Mouse (Mus musculus) hindbrain, embryonic 14.5 days (tissue): ENCODE results near the gene Trnt1. TPM values are rescaled to one million over a fixed set of nuclear protein-coding genes. Genes with fewer than 3 reads are reported as not detected.
A peak's percentile ranks its signal among the peaks of the same experiment; 100 is the strongest.

Experiments used
- ATAC-seq: fragments of 200-750 bp; cut with Nextera tagmentation; 2 replicates; pipeline ENCODE4 v1.8.0; 2017; ENCODE audit warnings: moderate number of reproducible peaks, mild to moderate bottlenecking, moderate TSS enrichment, moderate library complexity; ENCODE audit not compliant: low FRiP score
- DNase-seq: peaks from one replicate; pipeline ENCODE4 v3.0.0-alpha.2; 2015; ENCODE audit warnings: low spot score
- H3K27ac ChIP-seq: fragments of 300-500 bp; sonication (generic); 2 replicates; pipeline ENCODE4 v1.5.1; 2014; ENCODE audit warnings: mild to moderate bottlenecking, moderate library complexity
- H3K27me3 ChIP-seq: fragments of 300-500 bp; sonication (generic); 2 replicates; pipeline ENCODE4 v1.6.1; 2014; ENCODE audit warnings: mild to moderate bottlenecking, low read length, mixed read lengths; ENCODE audit not compliant: control insufficient read depth, insufficient read depth
- H3K36me3 ChIP-seq: fragments of 300-500 bp; sonication (generic); replicated peaks from 2 replicates; pipeline ENCODE4 v1.6.1; 2014; ENCODE audit not compliant: control insufficient read depth, insufficient read depth
- H3K4me1 ChIP-seq: fragments of 300-500 bp; sonication (generic); replicated peaks from 2 replicates; pipeline ENCODE4 v1.6.1; 2014; ENCODE audit warnings: antibody characterized with exemption, low read length, mixed read lengths; ENCODE audit not compliant: control insufficient read depth, insufficient read depth
- H3K4me2 ChIP-seq: fragments of 300-500 bp; sonication (generic); replicated peaks from 2 replicates; pipeline ENCODE4 v1.6.1; 2014; ENCODE audit warnings: mild to moderate bottlenecking, moderate library complexity
- H3K4me3 ChIP-seq: fragments of 300-500 bp; sonication (generic); replicated peaks from 2 replicates; pipeline ENCODE4 v1.5.1; 2014; ENCODE audit warnings: mild to moderate bottlenecking, low read length
- H3K9ac ChIP-seq: fragments of 300-500 bp; sonication (generic); 2 replicates; pipeline ENCODE4 v1.6.1; 2014
- H3K9me3 ChIP-seq: fragments of 300-500 bp; sonication (generic); 2 replicates; pipeline ENCODE4 v1.6.1; 2016; ENCODE audit warnings: low read length; ENCODE audit not compliant: control insufficient read depth
- WGBS: fragments of 180-500 bp; shearing (Covaris S2); extraction: QIAGEN DNeasy Blood & Tissue Kit; methylation state at CpG from one replicate; pipeline ENCODE4 v1.1.7; 2014; 5-methylcytosine and 5-hydroxymethylcytosine counted together
- polyA plus RNA-seq: library from polyadenylated mRNA; unstranded; fragments of >200 nt; fragmentation: Nextera tagmentation; extraction: Ambion mirVana; gene quantifications from 2 replicates; pipeline ENCODE4 v1.2.1, GENCODE M21; 2014

Gene Trnt1
- polyA plus RNA-seq: 63.5 and 67.9 TPM in 2 replicates

GRCm38 (mm10) chr6:106768640-106769289 lies at the start of gene Trnt1:
Trnt1 (plus strand) TSS chr6:106769120.
- Histone ChIP-seq H3K27me3 (no peaks in the 10 kb centered on the region), H3K4me3 (peak within 1 kb of the TSS; percentile 73), H3K4me2 (peak within 1 kb of the TSS; percentile 77), H3K27ac (peak within 1 kb of the TSS; percentile 63; the same call in 1 of the 2 replicates), H3K4me1 (peaks cover 12% of the 10 kb centered on the region), H3K36me3 (peaks cover 22% of the 10 kb centered on the region), H3K9ac (peak within 1 kb of the TSS; percentile 61), H3K9me3 (no peaks in the 10 kb centered on the region)
- ATAC-seq: peak; percentile 100
- 9% methylated on average over 35 of the region's 35 CpGs for WGBS
- DNase-seq: peak; percentile 99

- no peaks in the 10 kb centered on the region for H3K36me3 ChIP-seq
- no peak for ATAC-seq
- H3K4me1 ChIP-seq: no peaks in the 10 kb centered on the region
- no peak overlapping the region for H3K9ac ChIP-seq
- H3K27me3 ChIP-seq: no peaks in the 10 kb centered on the region
- H3K4me3 ChIP-seq: no peak overlapping the region
- no peak overlapping the region for H3K27ac ChIP-seq
- no peaks in the 10 kb centered on the region for H3K9me3 ChIP-seq
- 91% methylated on average over 4 of the region's 4 CpGs for whole genome bisulfite sequencing
- H3K4me2 ChIP-seq: no peak overlapping the region
- no peak for DNase-seq
Observed at GRCm38 (mm10) chr6:106725642-106726041, 43.3 kb upstream of the Trnt1 start.

DNA sequence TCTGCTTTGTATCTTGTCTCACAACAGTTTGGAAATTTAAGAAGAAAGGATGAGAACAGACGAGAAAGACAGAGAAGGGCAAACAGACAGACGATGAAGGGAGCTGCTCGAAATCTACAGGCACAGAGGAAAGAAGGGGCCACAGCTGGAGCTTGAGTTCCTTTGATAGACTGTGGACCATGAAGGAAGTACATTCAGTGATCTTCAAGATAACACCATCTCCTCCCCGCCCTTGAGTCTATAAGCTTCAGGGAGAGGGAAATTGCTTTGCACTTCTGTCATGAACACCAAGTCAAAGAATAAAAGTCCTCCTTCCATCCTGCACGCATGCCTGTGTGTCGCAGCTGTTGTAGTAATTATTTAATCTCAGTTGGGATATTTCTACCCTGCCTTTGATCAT lies 42.8 kb upstream of the Trnt1 start:
- WGBS: 82% methylated on average over 6 of the region's 6 CpGs
- no peaks in the 10 kb centered on the region for H3K36me3 ChIP-seq
- H3K4me1 ChIP-seq: no peaks in the 10 kb centered on the region
- H3K4me2 ChIP-seq: no peak overlapping the region
- DNase-seq (no peak), ATAC-seq (no peak)
- no peak overlapping the region for H3K27ac ChIP-seq
- no peaks in the 10 kb centered on the region for H3K27me3 ChIP-seq
- H3K4me3 ChIP-seq: no peak overlapping the region
- H3K9me3 ChIP-seq: no peaks in the 10 kb centered on the region
- H3K9ac ChIP-seq: no peak overlapping the region

GRCm38 (mm10) chr6:106727703-106728102 lies 41.2 kb upstream of the Trnt1 start:
- ATAC-seq: no peak
- Histone ChIP-seq H3K9me3 (no peaks in the 10 kb centered on the region), H3K9ac (no peak overlapping the region), H3K27me3 (no peaks in the 10 kb centered on the region), H3K27ac (no peak overlapping the region), H3K4me2 (no peak overlapping the region), H3K4me1 (no peaks in the 10 kb centered on the region), H3K4me3 (no peak overlapping the region), H3K36me3 (no peaks in the 10 kb centered on the region)
- DNase-seq: no peak
- WGBS: 92% methylated on average over 1 of the region's 1 CpGs

GRCm38 (mm10) chr6:106729682-106730314 lies 39.1 kb upstream of the Trnt1 start:
- ATAC-seq: no peak
- WGBS: 84% methylated on average over 4 of the region's 4 CpGs
- Histone ChIP-seq H3K36me3 (no peaks in the 10 kb centered on the region), H3K4me1 (no peaks in the 10 kb centered on the region), H3K27me3 (no peaks in the 10 kb centered on the region), H3K4me3 (no peak overlapping the region), H3K9me3 (no peaks in the 10 kb centered on the region), H3K9ac (no peak overlapping the region), H3K4me2 (no peak overlapping the region), H3K27ac (no peak overlapping the region)
- DNase-seq: no peak

DNA sequence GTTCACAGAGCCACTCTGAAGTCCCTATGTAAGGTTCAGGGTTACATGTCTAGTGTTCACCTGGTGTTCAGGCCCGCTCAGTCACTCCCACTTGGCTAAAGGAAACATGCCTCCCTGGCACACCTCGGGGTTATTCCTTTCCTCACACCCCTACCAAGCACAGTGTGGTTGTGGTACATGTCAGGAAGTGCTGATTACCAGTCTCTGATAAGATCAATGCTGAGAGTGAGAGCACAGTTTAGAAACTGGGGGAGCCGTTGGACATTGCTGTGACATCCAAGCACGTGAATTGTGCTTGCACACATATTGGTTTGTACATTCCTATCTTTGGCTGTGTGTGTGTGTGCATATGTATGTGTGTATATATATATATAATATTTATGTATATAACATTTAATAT lies 36.4 kb upstream of the Trnt1 start:
- Histone ChIP-seq H3K27ac (no peak overlapping the region), H3K4me3 (no peak overlapping the region), H3K9me3 (no peaks in the 10 kb centered on the region), H3K36me3 (no peaks in the 10 kb centered on the region), H3K27me3 (no peaks in the 10 kb centered on the region), H3K4me1 (no peaks in the 10 kb centered on the region), H3K4me2 (no peak overlapping the region), H3K9ac (no peak overlapping the region)
- 91% methylated on average over 4 of the region's 4 CpGs for WGBS
- DNase-seq (no peak), ATAC-seq (no peak)

GRCm38 (mm10) chr6:106738229-106738628 lies 30.7 kb upstream of the Trnt1 start:
- Histone ChIP-seq H3K4me1 (no peaks in the 10 kb centered on the region), H3K27ac (no peak overlapping the region), H3K27me3 (no peaks in the 10 kb centered on the region), H3K36me3 (no peaks in the 10 kb centered on the region), H3K9me3 (no peaks in the 10 kb centered on the region), H3K9ac (no peak overlapping the region), H3K4me3 (no peak overlapping the region), H3K4me2 (no peak overlapping the region)
- 82% methylated on average over 3 of the region's 3 CpGs for WGBS
- ATAC-seq (no peak), DNase-seq (no peak)

GRCm38 (mm10) chr6:106740244-106740825 lies 28.6 kb upstream of the Trnt1 start:
- H3K27ac ChIP-seq: no peak overlapping the region

DNA sequence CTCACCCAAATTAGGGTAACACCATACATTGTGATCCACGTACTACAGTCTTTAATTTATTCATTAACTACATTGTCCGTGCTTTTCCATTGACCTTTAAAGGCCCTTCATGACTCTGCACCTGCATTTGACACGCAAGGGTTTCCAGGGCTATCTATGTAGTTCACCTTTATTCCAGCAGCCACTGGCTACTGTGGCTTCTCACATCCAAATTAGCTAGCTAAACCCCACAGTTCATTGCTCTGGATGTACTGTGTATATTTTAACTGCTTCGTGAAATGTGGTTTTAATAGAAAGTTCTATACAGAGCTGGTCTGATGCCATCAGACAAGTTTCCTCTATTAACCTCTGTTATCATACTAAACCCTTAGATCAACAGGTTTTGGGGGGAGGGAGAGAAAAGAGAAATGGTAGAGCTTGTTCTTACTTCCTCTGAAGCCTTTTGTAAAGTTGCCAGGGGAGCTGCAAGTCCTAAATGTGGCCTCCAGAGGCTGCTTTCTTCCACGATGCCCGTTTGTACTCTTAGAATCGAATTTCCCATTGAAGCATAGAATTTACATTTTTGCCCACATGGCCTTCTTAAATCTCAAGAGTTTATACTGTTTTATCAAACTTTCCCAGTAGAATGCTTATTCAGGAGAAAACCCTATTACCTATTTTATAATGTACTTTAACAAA lies 25.2 kb upstream of the Trnt1 start:
- whole genome bisulfite sequencing: 74% methylated on average over 7 of the region's 7 CpGs
- DNase-seq: no peak
- Histone ChIP-seq H3K4me2 (no peak overlapping the region), H3K9me3 (no peaks in the 10 kb centered on the region), H3K4me3 (no peak overlapping the region), H3K36me3 (no peaks in the 10 kb centered on the region), H3K9ac (no peak overlapping the region), H3K27ac (no peak overlapping the region), H3K27me3 (no peaks in the 10 kb centered on the region), H3K4me1 (no peaks in the 10 kb centered on the region)
- no peak for ATAC-seq

More at GRCm38 (mm10) chr6:106740244-106740825, 28.6 kb upstream of the Trnt1 start:
- Histone ChIP-seq H3K4me2 (no peak overlapping the region), H3K36me3 (no peaks in the 10 kb centered on the region), H3K9ac (no peak overlapping the region), H3K9me3 (no peaks in the 10 kb centered on the region), H3K4me3 (no peak overlapping the region), H3K27me3 (no peaks in the 10 kb centered on the region), H3K4me1 (no peaks in the 10 kb centered on the region)
- 98% methylated on average over 1 of the region's 1 CpGs for WGBS
- ATAC-seq (no peak), DNase-seq (no peak)
